Mouse (Mus musculus) urinary bladder, postnatal 14 days (tissue): ENCODE measurements around the gene Lins1.
A peak's percentile ranks its signal among the peaks of the same experiment; 100 is the strongest.

ENCODE experiments used
- DNase-seq: peaks from one replicate; pipeline ENCODE4 v3.0.0; 2021; ENCODE audit warnings: low spot score

The Lins1 gene

GRCm38 (mm10) chr7:66689620-66690360, at the start of gene Lins1:
Gene Lins1 (plus strand): TSS chr7:66689889.
- DNase-seq, result peak; percentile 99

- no peak for DNase-seq
These were observed 44.0 kb upstream of the Lins1 start for GRCm38 (mm10) chr7:66645736-66646135.

GRCm38 (mm10) chr7:66649181-66649580, 40.5 kb upstream of the Lins1 start:
- no peak for DNase-seq

GRCm38 (mm10) chr7:66650883-66651282, 38.8 kb upstream of the Lins1 start:
- no peak for DNase-seq

- DNase-seq, result no peak
These were observed 37.5 kb upstream of the Lins1 start for GRCm38 (mm10) chr7:66652216-66652615.

GRCm38 (mm10) chr7:66653596-66653995, 36.1 kb upstream of the Lins1 start:
- DNase-seq, result no peak

GRCm38 (mm10) chr7:66655471-66655870, 34.2 kb upstream of the Lins1 start:
- no peak for DNase-seq

- DNase-seq, result no peak
These were observed 29.4 kb upstream of the Lins1 start for GRCm38 (mm10) chr7:66660291-66660690.

GRCm38 (mm10) chr7:66660972-66661371, 28.7 kb upstream of the Lins1 start:
- DNase-seq, result no peak

GRCm38 (mm10) chr7:66661572-66661971, 28.1 kb upstream of the Lins1 start:
- peak; percentile 83 for DNase-seq

GRCm38 (mm10) chr7:66663548-66663947, 26.1 kb upstream of the Lins1 start:
- no peak for DNase-seq

GRCm38 (mm10) chr7:66667064-66667463, 22.6 kb upstream of the Lins1 start:
- DNase-seq, result no peak

GRCm38 (mm10) chr7:66675800-66676199, 13.9 kb upstream of the Lins1 start:
- no peak for DNase-seq

- DNase-seq, result no peak
These were observed 7.4 kb upstream of the Lins1 start for GRCm38 (mm10) chr7:66682119-66682863.

- no peak for DNase-seq
These were observed 968 bp upstream of the Lins1 start for GRCm38 (mm10) chr7:66688721-66689120.

GRCm38 (mm10) chr7:66689294-66689619, 432 bp upstream of the Lins1 start, which contains the start of gene Asb7:
Gene Asb7 (minus strand): TSS chr7:66689596.
- DNase-seq, result no peak

- DNase-seq, result peak; percentile 63
These were observed 4.8 kb downstream of the Lins1 start for GRCm38 (mm10) chr7:66694467-66694866.

- DNase-seq, result no peak
These were observed 13.0 kb downstream of the Lins1 start for GRCm38 (mm10) chr7:66702721-66703120.

- DNase-seq, result no peak
These were observed 14.9 kb downstream of the Lins1 start for GRCm38 (mm10) chr7:66704631-66705030.

- no peak for DNase-seq
These were observed 21.5 kb downstream of the Lins1 start for GRCm38 (mm10) chr7:66711166-66711565.

GRCm38 (mm10) chr7:66724514-66724913, 34.8 kb downstream of the Lins1 start:
- DNase-seq, result no peak

GRCm38 (mm10) chr7:66724954-66725353, 35.3 kb downstream of the Lins1 start:
- no peak for DNase-seq

GRCm38 (mm10) chr7:66728072-66728471, 38.4 kb downstream of the Lins1 start:
- DNase-seq, result no peak

GRCm38 (mm10) chr7:66729232-66729631, 39.5 kb downstream of the Lins1 start:
- DNase-seq, result no peak
